Mouse (Mus musculus): ENCODE results near the gene Mtg1. TPM values are rescaled to one million over a fixed set of nuclear protein-coding genes. Genes with fewer than 3 reads are reported as not detected.

Mtg1 gene
- polyA plus RNA-seq, 1 experiment from 2014 or later: 35.1 TPM

Other genes with a start within 250 kb of the Mtg1 start
- gene Kndc1, start 242.9 kb upstream of the Mtg1 start, polyA plus RNA-seq (2015; fragmentation: Nextera tagmentation; extraction: Ambion mirVana): 4.9 and 5.1 TPM in 2 replicates
- not detected in 2 replicates for gene Utf1, start 193.8 kb upstream of the Mtg1 start, polyA plus RNA-seq (2015; fragmentation: Nextera tagmentation; extraction: Ambion mirVana)
- 0.64 and 0.99 TPM in 2 replicates for gene 6430531B16Rik, start 158.8 kb upstream of the Mtg1 start, polyA plus RNA-seq (2015; fragmentation: Nextera tagmentation; extraction: Ambion mirVana)
- gene Adam8, start 145.0 kb upstream of the Mtg1 start, polyA plus RNA-seq (2015; fragmentation: Nextera tagmentation; extraction: Ambion mirVana): 3.1 and 3.9 TPM in 2 replicates
- gene Zfp511, start 101.2 kb upstream of the Mtg1 start, polyA plus RNA-seq (2015; fragmentation: Nextera tagmentation; extraction: Ambion mirVana): 55.8 and 56.6 TPM in 2 replicates
- 69.0 and 69.2 TPM in 2 replicates for gene Tubgcp2, start 100.9 kb upstream of the Mtg1 start, polyA plus RNA-seq (2015; fragmentation: Nextera tagmentation; extraction: Ambion mirVana)
- gene Msx3, start 88.5 kb upstream of the Mtg1 start, polyA plus RNA-seq (2015; fragmentation: Nextera tagmentation; extraction: Ambion mirVana): 0.73 TPM in 2 replicates
- gene Caly, start 55.0 kb upstream of the Mtg1 start, polyA plus RNA-seq (2015; fragmentation: Nextera tagmentation; extraction: Ambion mirVana): 108 and 117 TPM in 2 replicates
- gene Prap1, start 44.2 kb upstream of the Mtg1 start, polyA plus RNA-seq (2015; fragmentation: Nextera tagmentation; extraction: Ambion mirVana): not detected in 2 replicates
- gene Fuom, start 35.1 kb upstream of the Mtg1 start, polyA plus RNA-seq (2015; fragmentation: Nextera tagmentation; extraction: Ambion mirVana): 18.5 and 18.9 TPM in 2 replicates
- 7.5 and 8.6 TPM in 2 replicates for gene Paox, start 21.8 kb upstream of the Mtg1 start, polyA plus RNA-seq (2015; fragmentation: Nextera tagmentation; extraction: Ambion mirVana)
- gene Echs1, start 21.1 kb upstream of the Mtg1 start, polyA plus RNA-seq (2015; fragmentation: Nextera tagmentation; extraction: Ambion mirVana): 112 and 120 TPM in 2 replicates
- gene Sprn, start 17.3 kb downstream of the Mtg1 start, polyA plus RNA-seq (2015; fragmentation: Nextera tagmentation; extraction: Ambion mirVana): 15.2 and 15.7 TPM in 2 replicates
- gene Olfr522, start 27.2 kb downstream of the Mtg1 start, polyA plus RNA-seq (2015; fragmentation: Nextera tagmentation; extraction: Ambion mirVana): not detected in 2 replicates
- not detected in 2 replicates for gene Olfr523, start 35.7 kb downstream of the Mtg1 start, polyA plus RNA-seq (2015; fragmentation: Nextera tagmentation; extraction: Ambion mirVana)
- gene Olfr524, start 68.4 kb downstream of the Mtg1 start, polyA plus RNA-seq (2015; fragmentation: Nextera tagmentation; extraction: Ambion mirVana): not detected in 2 replicates
- gene Cd163l1, start 80.7 kb downstream of the Mtg1 start, polyA plus RNA-seq (2015; fragmentation: Nextera tagmentation; extraction: Ambion mirVana): not detected in 2 replicates
- gene 5830411N06Rik, start 109.7 kb downstream of the Mtg1 start, polyA plus RNA-seq (2015; fragmentation: Nextera tagmentation; extraction: Ambion mirVana): not detected in 2 replicates
- gene Olfr525, start 183.3 kb downstream of the Mtg1 start, polyA plus RNA-seq (2015; fragmentation: Nextera tagmentation; extraction: Ambion mirVana): not detected in 2 replicates
- not detected in 2 replicates for gene Olfr527, start 196.5 kb downstream of the Mtg1 start, polyA plus RNA-seq (2015; fragmentation: Nextera tagmentation; extraction: Ambion mirVana)
- gene Olfr60, start 224.1 kb downstream of the Mtg1 start, polyA plus RNA-seq (2015; fragmentation: Nextera tagmentation; extraction: Ambion mirVana): not detected in 2 replicates
- not detected in 2 replicates for gene Olfr530, start 238.8 kb downstream of the Mtg1 start, polyA plus RNA-seq (2015; fragmentation: Nextera tagmentation; extraction: Ambion mirVana)